Mouse (Mus musculus) hematopoietic stem cell, adult 5-6 weeks (primary cell): ENCODE measurements at regions not wholly inside any gene's neighbourhood (a gene's known extent, or its start where the extent isn't known, plus 50 kb on each side); places are given as distances from the start of the nearest gene placed in this dataset.

ENCODE experiments used
- ATAC-seq, 2 experiments: fragments of 125-278 bp in 1 of 2; replicated peaks in 1 of 2; 2 replicates each; pipeline ENCODE4 v1.8.0; 2016 to 2017; ENCODE audit warnings: inconsistent platforms in 2 of 2, mild to moderate bottlenecking in 2 of 2, moderate number of reproducible peaks in 2 of 2, low read depth in 1 of 2, moderate TSS enrichment in 1 of 2; ENCODE audit not compliant: low FRiP score in 2 of 2, poor library complexity in 2 of 2, severe bottlenecking in 2 of 2, insufficient read depth in 1 of 2, low TSS enrichment in 1 of 2

DNA sequence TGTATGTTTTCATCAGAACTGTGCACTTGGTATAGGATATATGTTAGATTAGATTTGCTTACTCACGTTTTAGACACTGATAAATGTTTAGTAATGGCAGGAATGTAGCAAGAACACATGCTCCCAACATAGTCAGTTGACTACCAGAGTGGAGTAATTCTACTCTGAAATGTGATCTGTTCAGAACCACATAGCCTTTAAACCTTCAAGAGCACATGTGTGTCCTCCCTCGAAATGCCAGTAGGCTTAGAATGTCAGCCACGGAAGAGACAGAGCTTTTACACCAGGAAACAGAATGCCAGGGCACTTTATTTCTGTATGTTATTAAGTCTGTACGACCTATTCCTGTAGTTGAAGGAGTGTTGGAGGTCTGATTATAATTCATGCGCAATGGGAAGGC is 51.3 kb upstream of the Cd28 start:
- ATAC-seq: no peak

- no peak for ATAC-seq
Observed at GRCm38 (mm10) chr1:60662301-60662986, 54.2 kb upstream of the Cd28 start.

DNA sequence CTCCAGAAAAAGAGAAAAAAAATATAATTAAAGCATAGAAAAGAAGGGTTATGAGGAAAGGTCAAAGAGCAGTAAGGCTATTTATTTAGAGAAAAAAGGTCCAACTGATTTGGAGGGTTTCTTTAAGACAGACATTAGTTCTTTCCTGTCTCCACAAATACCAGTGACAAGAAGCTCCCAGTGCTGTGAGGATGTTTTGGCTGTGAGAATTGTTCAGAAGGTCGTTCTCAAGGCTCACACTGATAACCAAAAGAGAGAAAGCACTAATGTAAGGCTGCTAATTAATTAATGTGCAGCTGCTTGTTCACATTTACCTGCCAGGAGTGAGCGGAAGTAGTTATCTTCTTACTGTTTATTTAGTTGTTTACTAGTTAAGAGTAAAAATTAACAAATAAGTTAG is 54.7 kb upstream of the Cd28 start:
- ATAC-seq: no peak

- ATAC-seq: no peak
Observed at GRCm38 (mm10) chr1:60659604-60660003, 57.0 kb upstream of the Cd28 start.

DNA sequence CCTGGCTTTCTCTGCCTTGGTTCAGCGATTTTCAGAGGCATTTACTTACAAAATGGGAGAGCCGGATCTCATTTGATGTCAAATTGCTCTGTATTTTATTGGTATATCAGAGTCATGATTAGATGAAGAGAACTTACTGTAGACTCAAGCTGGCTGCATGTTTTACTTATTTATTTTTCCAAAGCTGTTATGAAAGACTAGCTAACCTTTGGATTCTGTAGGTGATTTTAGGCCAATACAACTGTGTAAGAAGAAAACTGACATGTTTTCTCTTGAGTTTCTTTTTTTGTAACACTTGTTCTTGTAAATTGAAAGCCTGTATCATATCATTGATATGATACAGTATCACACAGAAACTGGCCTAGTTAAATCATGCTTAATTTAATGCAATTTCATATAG is 57.6 kb upstream of the Cd28 start:
- ATAC-seq: no peak

GRCm38 (mm10) chr1:60658383-60658782 is 58.2 kb upstream of the Cd28 start:
- no peak for ATAC-seq

- no peak for ATAC-seq
Observed at GRCm38 (mm10) chr1:60657511-60657910, 59.1 kb upstream of the Cd28 start.

GRCm38 (mm10) chr1:60656976-60657375 is 59.6 kb upstream of the Cd28 start:
- no peak for ATAC-seq

- ATAC-seq: no peak
Observed at GRCm38 (mm10) chr1:60655691-60656595, 60.7 kb upstream of the Cd28 start.

GRCm38 (mm10) chr1:60655206-60655605 is 61.4 kb upstream of the Cd28 start:
- ATAC-seq: no peak

GRCm38 (mm10) chr1:60652570-60653011 is 64.0 kb upstream of the Cd28 start:
- ATAC-seq: no peak

DNA sequence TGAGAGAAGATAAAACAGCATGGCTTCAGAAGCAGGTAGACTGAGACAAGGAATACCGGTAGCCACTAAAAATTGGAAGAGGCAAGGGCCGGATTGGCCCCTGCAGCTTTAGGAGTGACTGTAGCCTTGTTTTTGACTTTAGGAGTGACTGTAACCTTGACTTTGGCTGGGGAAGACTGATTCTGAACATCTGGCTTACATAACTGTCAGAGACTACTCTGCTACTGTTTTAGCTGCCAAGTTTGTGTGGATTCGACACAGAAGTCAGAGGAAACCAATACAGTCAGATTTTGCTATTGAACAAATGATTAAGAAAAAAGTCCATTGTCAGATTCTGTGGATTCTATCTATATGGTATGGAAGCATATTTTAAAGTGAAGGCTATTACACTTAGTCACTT is 66.4 kb upstream of the Cd28 start:
- ATAC-seq: no peak

DNA sequence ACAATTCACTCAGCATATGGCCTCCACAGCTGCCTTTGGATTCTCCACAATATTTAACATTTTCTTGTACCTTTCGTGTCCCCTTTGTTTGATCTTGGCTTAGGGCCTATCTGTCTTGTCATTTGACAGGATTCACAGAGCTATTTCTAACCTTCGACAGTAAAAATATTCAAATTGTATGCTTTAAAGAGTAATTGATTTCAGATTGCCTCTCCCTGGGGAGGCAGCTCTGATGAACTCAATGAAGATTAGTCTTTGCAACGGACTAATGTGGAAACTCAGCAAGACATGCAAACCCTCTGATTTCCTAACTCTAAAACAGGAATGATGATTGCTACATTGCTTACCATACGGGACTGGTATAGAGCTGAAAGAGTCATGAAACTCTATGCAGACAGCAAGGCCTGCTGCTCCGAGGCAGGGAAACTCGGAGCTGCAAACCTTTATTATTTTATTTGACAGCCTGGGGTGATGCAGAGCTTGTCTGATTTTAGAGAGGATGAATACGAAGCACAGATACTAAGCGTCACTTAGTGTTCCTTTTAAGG is 67.2 kb upstream of the Cd28 start:
- ATAC-seq: no peak

- no peak for ATAC-seq
Observed at GRCm38 (mm10) chr1:60646828-60647227, 69.8 kb upstream of the Cd28 start.

DNA sequence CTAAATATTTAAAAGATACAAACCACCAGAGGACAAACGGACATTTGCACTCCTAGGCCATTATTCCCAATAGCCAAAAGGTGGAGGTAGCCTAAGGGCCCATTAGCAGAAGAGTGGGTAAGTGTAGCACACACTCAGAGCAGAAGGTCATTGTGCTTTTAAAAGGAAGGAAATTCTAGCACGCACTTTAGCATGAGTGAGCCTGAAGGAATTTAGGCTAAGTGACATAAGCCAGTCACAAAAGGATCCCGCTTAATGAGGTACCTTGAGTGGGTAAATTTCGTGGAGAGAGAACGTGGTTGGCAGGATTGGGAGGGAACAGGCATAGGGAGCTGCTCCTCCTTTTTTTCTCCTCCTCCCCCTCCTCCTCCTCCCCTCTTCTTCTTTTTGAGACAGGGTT is 70.4 kb upstream of the Cd28 start:
- ATAC-seq: no peak

- ATAC-seq: no peak
Observed at GRCm38 (mm10) chr1:60645176-60645575, 71.4 kb upstream of the Cd28 start.

- ATAC-seq: no peak
Observed at GRCm38 (mm10) chr1:60642761-60643160, 73.8 kb upstream of the Cd28 start.

GRCm38 (mm10) chr1:60642175-60642574 is 74.4 kb upstream of the Cd28 start:
- ATAC-seq: no peak
